Mouse (Mus musculus): Measurements from ENCODE around the gene Cdan1.

DNA sequence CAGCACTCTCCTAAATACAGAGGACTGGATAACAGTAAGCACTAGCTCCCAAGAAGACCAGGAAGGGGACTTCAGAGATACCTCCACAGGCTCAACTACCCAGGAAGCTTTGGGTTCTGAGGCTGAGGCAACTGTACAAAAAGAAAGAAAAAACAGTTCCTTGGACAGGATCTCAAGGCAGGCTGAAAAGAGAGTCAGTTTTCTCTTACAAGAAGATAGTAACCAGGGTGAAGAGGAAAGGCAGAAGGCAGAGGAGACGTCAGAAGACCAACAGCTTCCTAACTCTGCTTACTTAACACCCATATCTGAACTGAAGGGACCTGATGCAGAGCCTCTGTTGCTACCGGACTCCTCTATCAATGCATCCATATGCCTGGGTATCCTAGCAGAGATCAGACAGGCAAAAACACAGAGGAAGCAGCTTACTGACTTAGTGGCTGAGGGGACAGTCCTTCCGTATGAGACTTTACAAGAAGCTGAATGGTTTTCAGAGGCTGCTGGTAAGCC, 149.5 kb downstream of the Cdan1 start:
- TF ChIP-seq POLR2A (IDR thresholded peaks at IDR 0.05; ENCODE audit: insufficient read depth, low read depth, low read length) (no peak), CTCF (IDR thresholded peaks at IDR 0.05; ENCODE audit: insufficient read depth, low read depth, low read length) (no peak)
